Mouse (Mus musculus): ENCODE data around the gene Psmd12. TPM values are rescaled to one million over a fixed set of nuclear protein-coding genes. Genes with fewer than 3 reads are reported as not detected.

Psmd12 gene
- total RNA-seq, 1 experiment from 2014 or later: 95.0 TPM

Other genes starting within 250 kb of the Psmd12 start
- gene Pitpnc1, start 8.8 kb upstream of the Psmd12 start, total RNA-seq (2021): 25.8 and 34.1 TPM in 2 replicates
- gene Helz, start 68.4 kb downstream of the Psmd12 start, total RNA-seq (2021): 30.1 and 30.3 TPM in 2 replicates
- gene Cacng1, start 237.0 kb downstream of the Psmd12 start, total RNA-seq (2021): 0.26 TPM in 1 of 2 replicates, not detected in the other